Mouse (Mus musculus): ENCODE data around the gene Fam104a. TPM values are rescaled to one million over a fixed set of nuclear protein-coding genes. Genes with fewer than 3 reads are reported as not detected.

Gene Fam104a
- polyA plus RNA-seq, 1 experiment from 2014 or later = 39.1 TPM

DNA sequence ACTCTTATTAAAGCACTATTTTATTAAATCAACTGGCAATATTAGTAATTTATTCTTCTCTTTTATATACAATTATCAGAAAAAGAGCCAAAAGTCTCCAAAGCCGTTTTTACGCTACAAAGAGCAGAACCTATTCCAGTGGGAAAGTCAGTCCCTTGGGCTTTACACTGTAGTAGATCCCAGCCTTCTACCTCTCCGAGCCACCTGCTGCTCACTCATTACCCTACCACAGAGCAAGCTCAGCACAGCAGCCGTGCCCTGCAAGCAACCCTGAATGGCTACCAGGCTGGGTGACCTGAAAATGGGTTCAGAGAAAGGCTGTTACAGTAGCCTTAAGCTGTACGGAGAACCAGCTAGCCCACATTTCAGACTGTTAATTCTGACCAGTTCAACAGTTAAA lies 9.4 kb downstream of the Fam104a start:
- Histone ChIP-seq H3K36me3 (ENCODE audit: control insufficient read depth, insufficient read depth, low read length) (peaks cover 14% of the 10 kb centered on the region), H3K9ac (ENCODE audit: low read depth, low read length) (no peak overlapping the region), H3K4me2 (ENCODE audit: low read length) (no peak overlapping the region), H3K4me3 (ENCODE audit: low read length) (no peak overlapping the region), H3K27me3 (replicated peaks; ENCODE audit: control insufficient read depth, insufficient read depth, low read length) (no peaks in the 10 kb centered on the region), H3K27ac (ENCODE audit: low read depth, low read length) (no peak overlapping the region), H3K4me1 (ENCODE audit: control insufficient read depth, insufficient read depth, low read depth, low read length) (no peaks in the 10 kb centered on the region), H3K9me3 (ENCODE audit: control insufficient read depth, low read length) (no peaks in the 10 kb centered on the region)
- no peak for ATAC-seq
- 85% methylated on average over 5 of the region's 5 CpGs for WGBS

DNA sequence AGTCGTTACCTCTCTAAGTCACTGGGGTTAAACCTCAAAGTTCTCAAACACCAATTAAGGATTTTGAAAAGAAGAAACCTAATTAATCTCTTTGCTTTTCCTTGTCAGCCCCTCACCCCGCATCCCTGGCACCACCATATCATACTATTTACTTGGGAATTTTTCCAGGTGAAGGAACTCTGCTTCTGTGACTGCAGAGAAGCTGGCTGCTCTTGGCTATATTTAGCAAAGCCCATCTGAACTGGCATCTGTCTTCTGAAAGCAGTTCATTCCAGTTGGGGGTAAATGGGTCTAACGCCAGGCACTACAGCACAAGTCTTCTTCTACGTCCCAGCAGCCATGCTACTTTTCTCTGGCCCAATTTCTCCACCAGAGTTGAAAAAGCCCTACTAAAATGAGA lies 10.3 kb downstream of the Fam104a start:
- Histone ChIP-seq H3K36me3 (ENCODE audit: control insufficient read depth, insufficient read depth, low read length) (peaks cover 14% of the 10 kb centered on the region), H3K9ac (ENCODE audit: low read depth, low read length) (no peak overlapping the region), H3K27ac (ENCODE audit: low read depth, low read length) (no peak overlapping the region), H3K4me2 (ENCODE audit: low read length) (no peak overlapping the region), H3K27me3 (replicated peaks; ENCODE audit: control insufficient read depth, insufficient read depth, low read length) (no peaks in the 10 kb centered on the region), H3K9me3 (ENCODE audit: control insufficient read depth, low read length) (no peaks in the 10 kb centered on the region), H3K4me1 (ENCODE audit: control insufficient read depth, insufficient read depth, low read depth, low read length) (no peaks in the 10 kb centered on the region), H3K4me3 (ENCODE audit: low read length) (no peak overlapping the region)
- no peak for ATAC-seq
- 90% methylated on average over 4 of the region's 4 CpGs for WGBS

DNA sequence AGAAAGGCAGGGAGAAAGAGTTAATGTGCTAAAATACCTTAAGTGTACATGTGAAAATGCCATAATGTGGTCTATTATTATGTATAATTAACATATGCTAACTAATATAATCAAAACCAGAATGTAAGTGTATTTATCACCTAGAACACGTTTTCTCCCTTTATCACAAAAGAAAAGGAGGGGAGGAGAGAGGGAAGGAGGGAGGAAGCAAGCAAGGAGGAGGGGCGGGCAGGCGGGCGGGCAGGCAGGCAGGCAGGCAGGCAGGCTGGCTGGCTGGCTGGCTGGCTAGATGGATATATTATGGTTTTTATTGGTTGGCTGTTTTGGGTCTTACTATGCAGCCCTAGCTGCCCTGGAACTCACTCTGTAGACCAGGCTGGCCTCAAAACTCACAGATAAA lies 14.2 kb downstream of the Fam104a start:
- H3K4me1 ChIP-seq (ENCODE audit: control insufficient read depth, insufficient read depth, low read depth, low read length) = peaks cover 3% of the 10 kb centered on the region; the same call in 1 of the 2 replicates
- no peak overlapping the region for H3K9ac ChIP-seq (ENCODE audit: low read depth, low read length)
- no peaks in the 10 kb centered on the region for H3K27me3 ChIP-seq (replicated peaks; ENCODE audit: control insufficient read depth, insufficient read depth, low read length)
- no peak overlapping the region for H3K4me3 ChIP-seq (ENCODE audit: low read length)
- no peak overlapping the region for H3K27ac ChIP-seq (ENCODE audit: low read depth, low read length)
- H3K4me2 ChIP-seq (ENCODE audit: low read length) = no peak overlapping the region
- peaks cover 7% of the 10 kb centered on the region for H3K36me3 ChIP-seq (ENCODE audit: control insufficient read depth, insufficient read depth, low read length)
- 86% methylated on average over 4 of the region's 4 CpGs for WGBS
- no peaks in the 10 kb centered on the region for H3K9me3 ChIP-seq (ENCODE audit: control insufficient read depth, low read length)
- ATAC-seq = no peak

DNA sequence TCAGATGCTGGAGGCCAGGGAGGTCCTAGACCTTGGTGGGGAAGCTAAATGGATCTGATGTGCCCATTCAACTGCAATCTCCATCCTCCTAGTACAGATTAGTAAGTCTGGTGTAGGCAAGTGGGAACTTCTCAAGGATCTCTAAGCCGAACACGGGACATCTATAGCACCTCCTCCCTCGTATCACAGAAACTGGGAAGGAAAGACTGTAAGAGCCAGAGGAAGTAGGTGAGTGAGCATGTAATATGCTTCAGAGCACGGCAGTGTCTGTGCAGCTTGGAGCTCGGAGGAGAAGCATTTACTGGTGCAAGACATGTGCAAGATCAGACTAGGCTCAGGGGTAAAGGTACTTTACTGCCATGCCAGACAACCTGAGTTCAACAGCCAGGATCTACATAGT lies 15.1 kb downstream of the Fam104a start:
- 92% methylated on average over 5 of the region's 5 CpGs for WGBS

DNA sequence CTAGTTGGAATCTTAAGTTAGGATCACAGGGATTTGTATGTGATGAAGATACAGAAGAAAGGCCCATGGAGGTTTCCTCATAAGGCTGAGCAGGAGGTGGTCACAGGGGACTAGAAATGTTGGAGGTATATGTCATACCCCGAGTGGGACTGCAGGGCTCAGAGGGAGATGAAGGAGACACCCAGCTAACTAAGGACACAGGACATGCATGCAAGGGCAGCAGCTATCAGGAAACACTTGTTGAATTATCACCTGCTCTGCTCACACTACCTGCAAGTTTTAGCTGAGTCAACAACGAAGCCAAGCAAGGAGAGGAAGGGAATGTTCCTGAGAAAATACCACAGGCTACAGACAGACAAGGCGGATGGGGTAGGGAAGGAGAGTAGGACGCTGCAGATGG lies 16.3 kb downstream of the Fam104a start:
- Histone ChIP-seq H3K36me3 (ENCODE audit: control insufficient read depth, insufficient read depth, low read length) (peaks cover 8% of the 10 kb centered on the region), H3K4me3 (ENCODE audit: low read length) (no peak overlapping the region), H3K27ac (ENCODE audit: low read depth, low read length) (no peak overlapping the region), H3K27me3 (replicated peaks; ENCODE audit: control insufficient read depth, insufficient read depth, low read length) (no peaks in the 10 kb centered on the region), H3K4me2 (ENCODE audit: low read length) (no peak overlapping the region), H3K4me1 (ENCODE audit: control insufficient read depth, insufficient read depth, low read depth, low read length) (peaks cover 3% of the 10 kb centered on the region; the same call in 1 of the 2 replicates), H3K9ac (ENCODE audit: low read depth, low read length) (no peak overlapping the region), H3K9me3 (ENCODE audit: control insufficient read depth, low read length) (no peaks in the 10 kb centered on the region)
- WGBS = 87% methylated on average over 4 of the region's 4 CpGs
- no peak for ATAC-seq

More for the DNA sequence above, 15.1 kb downstream of the Fam104a start:
- peaks cover 3% of the 10 kb centered on the region; the same call in 1 of the 2 replicates for H3K4me1 ChIP-seq (ENCODE audit: control insufficient read depth, insufficient read depth, low read depth, low read length)
- H3K9me3 ChIP-seq (ENCODE audit: control insufficient read depth, low read length) = no peaks in the 10 kb centered on the region
- no peak overlapping the region for H3K9ac ChIP-seq (ENCODE audit: low read depth, low read length)
- H3K4me3 ChIP-seq (ENCODE audit: low read length) = no peak overlapping the region
- peaks cover 8% of the 10 kb centered on the region for H3K36me3 ChIP-seq (ENCODE audit: control insufficient read depth, insufficient read depth, low read length)
- no peak overlapping the region for H3K27ac ChIP-seq (ENCODE audit: low read depth, low read length)
- ATAC-seq = no peak
- H3K4me2 ChIP-seq (ENCODE audit: low read length) = no peak overlapping the region
- H3K27me3 ChIP-seq (replicated peaks; ENCODE audit: control insufficient read depth, insufficient read depth, low read length) = no peaks in the 10 kb centered on the region

DNA sequence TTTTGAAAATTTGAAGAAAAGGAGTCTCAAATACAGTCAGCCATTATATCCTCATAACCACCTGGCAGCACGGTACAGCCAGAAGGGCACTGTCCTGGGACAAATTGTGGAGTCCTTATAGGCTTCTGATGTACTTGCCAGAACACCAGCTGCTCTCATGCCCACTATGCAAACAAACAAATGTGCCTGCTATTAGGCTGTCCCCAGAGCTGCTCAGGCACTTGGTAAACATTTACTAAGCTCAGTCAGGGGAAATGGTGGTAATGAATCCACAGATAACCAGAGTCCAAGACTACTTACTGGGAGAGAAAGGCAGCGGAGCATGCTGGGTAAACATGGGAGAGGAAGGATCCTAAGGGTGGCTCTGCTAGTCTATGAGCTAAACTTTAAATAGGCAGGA lies 16.8 kb downstream of the Fam104a start:
- H3K27ac ChIP-seq (ENCODE audit: low read depth, low read length) = no peak overlapping the region
- H3K4me3 ChIP-seq (ENCODE audit: low read length) = no peak overlapping the region
- no peak for ATAC-seq
- peaks cover 3% of the 10 kb centered on the region; the same call in 1 of the 2 replicates for H3K4me1 ChIP-seq (ENCODE audit: control insufficient read depth, insufficient read depth, low read depth, low read length)
- no peak overlapping the region for H3K4me2 ChIP-seq (ENCODE audit: low read length)
- H3K27me3 ChIP-seq (replicated peaks; ENCODE audit: control insufficient read depth, insufficient read depth, low read length) = no peaks in the 10 kb centered on the region
- no peak overlapping the region for H3K9ac ChIP-seq (ENCODE audit: low read depth, low read length)
- peaks cover 5% of the 10 kb centered on the region for H3K36me3 ChIP-seq (ENCODE audit: control insufficient read depth, insufficient read depth, low read length)
- 63% methylated on average over 2 of the region's 2 CpGs for WGBS
- no peaks in the 10 kb centered on the region for H3K9me3 ChIP-seq (ENCODE audit: control insufficient read depth, low read length)

DNA sequence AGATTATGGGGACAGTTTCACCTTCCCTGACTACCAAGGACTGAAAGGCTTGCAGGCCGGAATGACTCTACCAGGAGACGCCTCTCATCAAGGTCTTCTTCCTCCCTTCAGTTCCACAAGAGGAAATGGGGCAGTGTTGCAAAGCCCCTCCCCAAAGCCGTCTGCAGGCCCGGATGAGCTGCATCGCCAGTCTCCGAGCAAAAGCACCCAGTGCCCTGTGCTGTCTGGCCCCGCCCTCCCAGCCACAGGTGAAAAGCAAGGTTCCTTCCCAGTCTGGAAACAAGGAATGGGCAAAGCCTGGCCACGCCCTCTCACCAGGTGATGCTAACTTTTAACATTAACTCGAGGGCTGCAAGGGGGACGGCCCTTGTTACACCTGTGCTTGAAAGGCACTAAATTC lies 17.3 kb downstream of the Fam104a start:
- 65% methylated on average over 10 of the region's 10 CpGs for WGBS
- Histone ChIP-seq H3K27ac (ENCODE audit: low read depth, low read length) (no peak overlapping the region), H3K36me3 (ENCODE audit: control insufficient read depth, insufficient read depth, low read length) (peaks cover 9% of the 10 kb centered on the region), H3K9ac (ENCODE audit: low read depth, low read length) (no peak overlapping the region), H3K27me3 (replicated peaks; ENCODE audit: control insufficient read depth, insufficient read depth, low read length) (no peaks in the 10 kb centered on the region), H3K4me2 (ENCODE audit: low read length) (no peak overlapping the region), H3K9me3 (ENCODE audit: control insufficient read depth, low read length) (no peaks in the 10 kb centered on the region), H3K4me3 (ENCODE audit: low read length) (no peak overlapping the region), H3K4me1 (ENCODE audit: control insufficient read depth, insufficient read depth, low read depth, low read length) (peaks cover 3% of the 10 kb centered on the region; the same call in 1 of the 2 replicates)
- ATAC-seq = no peak

DNA sequence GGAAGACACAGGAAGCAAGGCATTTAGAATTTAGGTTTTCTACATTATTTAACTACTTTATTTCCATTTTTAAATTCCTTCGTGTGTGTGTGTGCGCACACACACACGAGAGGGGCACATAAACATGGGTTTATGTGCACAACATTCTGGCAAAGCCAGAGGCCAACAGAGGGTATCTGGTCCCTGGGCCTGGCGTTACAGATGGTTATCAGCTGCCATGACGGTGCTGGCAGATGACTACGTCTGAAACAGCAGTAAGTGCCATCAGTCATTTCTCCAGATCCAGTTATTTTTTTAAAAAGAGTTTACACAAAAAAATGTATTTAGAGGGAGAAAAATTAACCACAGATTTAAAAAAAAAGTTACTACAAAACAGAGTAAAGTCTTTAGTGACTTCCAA lies 17.8 kb downstream of the Fam104a start:
- no peak for ATAC-seq
- H3K27me3 ChIP-seq (replicated peaks; ENCODE audit: control insufficient read depth, insufficient read depth, low read length) = no peaks in the 10 kb centered on the region
- no peak overlapping the region for H3K4me3 ChIP-seq (ENCODE audit: low read length)
- no peaks in the 10 kb centered on the region for H3K9me3 ChIP-seq (ENCODE audit: control insufficient read depth, low read length)
- peaks cover 3% of the 10 kb centered on the region; the same call in 1 of the 2 replicates for H3K4me1 ChIP-seq (ENCODE audit: control insufficient read depth, insufficient read depth, low read depth, low read length)
- no peak overlapping the region for H3K9ac ChIP-seq (ENCODE audit: low read depth, low read length)
- 75% methylated on average over 6 of the region's 6 CpGs for WGBS
- H3K4me2 ChIP-seq (ENCODE audit: low read length) = no peak overlapping the region
- no peak overlapping the region for H3K27ac ChIP-seq (ENCODE audit: low read depth, low read length)
- peaks cover 12% of the 10 kb centered on the region for H3K36me3 ChIP-seq (ENCODE audit: control insufficient read depth, insufficient read depth, low read length)

DNA sequence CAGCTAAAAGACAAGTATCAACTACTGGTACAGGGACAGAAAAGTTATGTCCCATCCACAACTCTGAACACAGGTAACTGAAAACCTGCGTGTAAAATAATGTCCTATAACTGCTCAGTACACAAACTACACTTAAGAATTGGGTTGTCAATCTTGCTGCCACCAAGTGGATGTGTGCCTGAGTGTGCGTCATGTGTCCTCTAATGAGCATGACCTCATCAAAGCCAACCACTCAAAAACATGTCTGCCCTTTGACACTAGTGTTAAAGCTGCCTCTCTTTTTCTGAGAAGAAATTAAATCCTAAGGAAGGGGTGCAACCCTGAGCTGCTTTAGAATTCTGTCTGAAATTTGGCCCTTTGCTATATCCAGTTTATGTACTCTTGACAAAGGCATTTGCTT lies 19.7 kb downstream of the Fam104a start:
- 75% methylated on average over 2 of the region's 2 CpGs for WGBS
- H3K9me3 ChIP-seq (ENCODE audit: control insufficient read depth, low read length) = no peaks in the 10 kb centered on the region
- ATAC-seq = no peak
- H3K4me1 ChIP-seq (ENCODE audit: control insufficient read depth, insufficient read depth, low read depth, low read length) = peaks cover 3% of the 10 kb centered on the region; the same call in 1 of the 2 replicates
- H3K27me3 ChIP-seq (replicated peaks; ENCODE audit: control insufficient read depth, insufficient read depth, low read length) = no peaks in the 10 kb centered on the region
- H3K4me3 ChIP-seq (ENCODE audit: low read length) = no peak overlapping the region
- H3K9ac ChIP-seq (ENCODE audit: low read depth, low read length) = no peak overlapping the region
- H3K27ac ChIP-seq (ENCODE audit: low read depth, low read length) = no peak overlapping the region
- peaks cover 27% of the 10 kb centered on the region for H3K36me3 ChIP-seq (ENCODE audit: control insufficient read depth, insufficient read depth, low read length)
- H3K4me2 ChIP-seq (ENCODE audit: low read length) = no peak overlapping the region

DNA sequence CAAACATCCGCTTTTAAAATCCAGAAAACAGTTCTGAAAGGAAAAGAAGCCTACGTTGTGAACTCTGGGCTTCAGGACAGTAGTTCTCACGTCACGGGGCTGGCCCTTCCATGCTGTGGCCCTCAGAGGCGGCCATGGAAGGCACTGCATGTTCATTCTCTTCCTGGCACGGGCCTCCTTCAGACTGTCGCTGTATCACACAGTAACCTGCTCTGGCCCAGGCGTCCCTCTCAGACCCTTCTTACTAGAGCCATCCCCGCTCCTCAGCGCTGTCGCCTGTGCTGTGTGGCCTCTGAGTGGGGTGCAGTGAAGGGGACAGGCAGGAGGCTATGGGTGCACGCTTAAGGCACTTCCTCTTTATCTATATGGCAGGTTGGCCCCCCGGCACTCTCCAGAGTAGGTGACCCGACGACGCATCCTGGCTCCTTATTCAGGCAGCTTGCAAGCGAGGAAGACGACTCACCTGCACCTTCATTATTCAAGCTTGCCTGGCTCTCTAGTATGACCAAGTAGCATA lies 22.1 kb downstream of the Fam104a start:
- H3K4me2 ChIP-seq (ENCODE audit: low read length) = no peak overlapping the region
- H3K27ac ChIP-seq (ENCODE audit: low read depth, low read length) = no peak overlapping the region
- no peaks in the 10 kb centered on the region for H3K9me3 ChIP-seq (ENCODE audit: control insufficient read depth, low read length)
- H3K27me3 ChIP-seq (replicated peaks; ENCODE audit: control insufficient read depth, insufficient read depth, low read length) = no peaks in the 10 kb centered on the region
- H3K4me1 ChIP-seq (ENCODE audit: control insufficient read depth, insufficient read depth, low read depth, low read length) = peaks cover 4% of the 10 kb centered on the region
- H3K4me3 ChIP-seq (ENCODE audit: low read length) = no peak overlapping the region
- ATAC-seq = no peak
- 89% methylated on average over 18 of the region's 18 CpGs for WGBS
- no peak overlapping the region for H3K9ac ChIP-seq (ENCODE audit: low read depth, low read length)
- peaks cover 42% of the 10 kb centered on the region for H3K36me3 ChIP-seq (ENCODE audit: control insufficient read depth, insufficient read depth, low read length)

Measured in hindbrain, embryonic 16.5 days (tissue).